Mouse (Mus musculus) brain, embryonic 18.5 days (tissue): Measurements from ENCODE around the gene Schip1.

ENCODE experiments used
- DNase-seq: peaks from one replicate; pipeline ENCODE4 v3.0.0-alpha.2; 2012; ENCODE audit warnings: low read depth, low spot score

Schip1 gene

GRCm38 (mm10) chr3:68555087-68555662 is 490.6 kb downstream of the Schip1 start:
- no peak for DNase-seq

GRCm38 (mm10) chr3:68556891-68557290 is 492.3 kb downstream of the Schip1 start:
- no peak for DNase-seq

- DNase-seq, result no peak
Observed at GRCm38 (mm10) chr3:68558744-68559143, 494.1 kb downstream of the Schip1 start.

- no peak for DNase-seq
Observed at GRCm38 (mm10) chr3:68560057-68560456, 495.5 kb downstream of the Schip1 start.

GRCm38 (mm10) chr3:68562838-68563237 is 498.2 kb downstream of the Schip1 start:
- no peak for DNase-seq

GRCm38 (mm10) chr3:68563922-68564321 is 499.3 kb downstream of the Schip1 start:
- DNase-seq, result no peak

GRCm38 (mm10) chr3:68564978-68565674 is 500.5 kb downstream of the Schip1 start:
- no peak for DNase-seq

GRCm38 (mm10) chr3:68565675-68566055 is 501.1 kb downstream of the Schip1 start:
- no peak for DNase-seq

- no peak for DNase-seq
Observed at GRCm38 (mm10) chr3:68567581-68567980, 503.0 kb downstream of the Schip1 start.

- DNase-seq, result no peak
Observed at GRCm38 (mm10) chr3:68568149-68568548, 503.5 kb downstream of the Schip1 start.

- no peak for DNase-seq
Observed at GRCm38 (mm10) chr3:68568716-68569115, 504.1 kb downstream of the Schip1 start.

GRCm38 (mm10) chr3:68570319-68570718 is 505.7 kb downstream of the Schip1 start:
- DNase-seq, result no peak

- peak; percentile 74 for DNase-seq
Observed at GRCm38 (mm10) chr3:68572249-68573225, 507.9 kb downstream of the Schip1 start.

GRCm38 (mm10) chr3:68573226-68573624 is 508.6 kb downstream of the Schip1 start:
- no peak for DNase-seq

- no peak for DNase-seq
Observed at GRCm38 (mm10) chr3:68574097-68574496, 509.5 kb downstream of the Schip1 start.

GRCm38 (mm10) chr3:68574565-68574964 is 510.0 kb downstream of the Schip1 start:
- DNase-seq, result no peak

GRCm38 (mm10) chr3:68575636-68576340 is 511.2 kb downstream of the Schip1 start:
- no peak for DNase-seq

GRCm38 (mm10) chr3:68576431-68576830 is 511.8 kb downstream of the Schip1 start:
- no peak for DNase-seq

GRCm38 (mm10) chr3:68576948-68577347 is 512.3 kb downstream of the Schip1 start:
- DNase-seq, result no peak

GRCm38 (mm10) chr3:68581591-68581990 is 517.0 kb downstream of the Schip1 start:
- DNase-seq, result no peak

- no peak for DNase-seq
Observed at GRCm38 (mm10) chr3:68582103-68582740, 517.6 kb downstream of the Schip1 start.
